Mouse (Mus musculus) limb, embryonic 12.5 days (tissue): Measurements from ENCODE around the gene 1700014D04Rik. TPM values are rescaled to one million over a fixed set of nuclear protein-coding genes. Genes with fewer than 3 reads are reported as not detected.

Source experiments
- ATAC-seq: fragments of 200-750 bp; cut with Nextera tagmentation; 2 replicates; pipeline ENCODE4 v1.8.0; 2017; ENCODE audit warnings: low read depth, moderate TSS enrichment; ENCODE audit not compliant: insufficient number of reproducible peaks, insufficient read depth, low FRiP score, low TSS enrichment
- H3K27ac ChIP-seq: fragments of 300-500 bp; sonication (generic); 2 replicates; pipeline ENCODE4 v1.5.1; 2016; ENCODE audit warnings: mild to moderate bottlenecking, moderate library complexity
- H3K27me3 ChIP-seq: fragments of 300-500 bp; sonication (generic); 2 replicates; pipeline ENCODE4 v1.6.1; 2016; ENCODE audit warnings: mild to moderate bottlenecking, moderate library complexity
- H3K36me3 ChIP-seq: fragments of 300-500 bp; sonication (generic); 2 replicates; pipeline ENCODE4 v1.6.1; 2016; ENCODE audit warnings: mild to moderate bottlenecking, moderate library complexity
- H3K4me1 ChIP-seq: fragments of 300-500 bp; sonication (generic); replicated peaks from 2 replicates; pipeline ENCODE4 v1.6.1; 2016
- H3K4me2 ChIP-seq: fragments of 300-500 bp; sonication (generic); 2 replicates; pipeline ENCODE4 v1.6.1; 2016; ENCODE audit warnings: mild to moderate bottlenecking, moderate library complexity
- H3K4me3 ChIP-seq: fragments of 300-500 bp; sonication (generic); replicated peaks from 2 replicates; pipeline ENCODE4 v1.5.1; 2016; ENCODE audit warnings: mild to moderate bottlenecking
- H3K9ac ChIP-seq: fragments of 300-500 bp; sonication (generic); replicated peaks from 2 replicates; pipeline ENCODE4 v1.6.1; 2016; ENCODE audit warnings: mild to moderate bottlenecking, moderate library complexity
- H3K9me3 ChIP-seq: fragments of 300-500 bp; sonication (generic); 2 replicates; pipeline ENCODE4 v1.6.1; 2016; ENCODE audit warnings: mild to moderate bottlenecking, moderate library complexity
- WGBS: fragments of 180-500 bp; shearing (Covaris S2); methylation state at CpG from one replicate; pipeline ENCODE4 v1.1.7; 2016; 5-methylcytosine and 5-hydroxymethylcytosine counted together
- polyA plus RNA-seq: library from polyadenylated mRNA; unstranded; fragments of >200 nt; fragmentation: Nextera tagmentation; extraction: Ambion mirVana; gene quantifications from 2 replicates; pipeline ENCODE4 v1.2.1, GENCODE M21; 2016

1700014D04Rik gene
- polyA plus RNA-seq, 1 experiment from 2014 or later = 0.46 TPM

GRCm38 (mm10) chr13:59768531-59768930 is 22.0 kb upstream of the 1700014D04Rik start:
- Histone ChIP-seq H3K4me2 (peak overlapping the region; percentile 71), H3K9me3 (no peaks in the 10 kb centered on the region), H3K27ac (0 out of 2 replicates have a peak overlapping the region, but pooled peaks have one; percentile 4), H3K36me3 (peaks cover 26% of the 10 kb centered on the region), H3K27me3 (no peaks in the 10 kb centered on the region), H3K4me3 (peak overlapping the region; percentile 88), H3K4me1 (peaks cover 40% of the 10 kb centered on the region), H3K9ac (peak overlapping the region; percentile 82)
- 35% methylated on average over 13 of the region's 13 CpGs for whole genome bisulfite sequencing
- ATAC-seq = no peak

GRCm38 (mm10) chr13:59766786-59767515 is 20.4 kb upstream of the 1700014D04Rik start:
- peaks cover 40% of the 10 kb centered on the region for H3K4me1 ChIP-seq
- 0 out of 2 replicates have a peak overlapping the region, but pooled peaks have one; percentile 24 for H3K27ac ChIP-seq
- H3K9me3 ChIP-seq = no peaks in the 10 kb centered on the region
- no peaks in the 10 kb centered on the region for H3K27me3 ChIP-seq
- H3K4me2 ChIP-seq = peak overlapping the region; percentile 71
- H3K4me3 ChIP-seq = no peak overlapping the region
- 68% methylated on average over 11 of the region's 11 CpGs for WGBS
- no peak overlapping the region for H3K9ac ChIP-seq
- peaks cover 26% of the 10 kb centered on the region for H3K36me3 ChIP-seq
- ATAC-seq = no peak

DNA sequence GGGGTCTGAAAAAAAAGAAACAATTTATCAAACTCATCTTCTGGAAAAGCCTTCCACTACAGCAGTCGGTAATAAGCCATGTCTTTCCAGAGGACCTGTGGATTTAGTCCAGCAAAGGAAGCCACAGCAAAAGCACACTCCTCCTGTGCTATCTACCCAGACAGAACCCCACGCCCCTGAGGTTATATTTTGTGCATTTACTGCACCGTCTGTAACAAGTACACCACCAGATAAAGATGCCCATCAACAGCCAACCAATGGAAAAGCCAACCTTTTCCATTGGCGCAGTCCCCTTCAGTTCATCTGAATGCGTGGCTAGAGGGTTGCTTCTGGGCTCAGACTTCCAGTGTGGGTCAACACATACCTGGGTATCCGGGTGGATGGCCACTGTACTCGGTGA is 16.2 kb upstream of the 1700014D04Rik start:
- H3K9ac ChIP-seq = no peak overlapping the region
- no peak for ATAC-seq
- no peaks in the 10 kb centered on the region for H3K9me3 ChIP-seq
- no peaks in the 10 kb centered on the region for H3K27me3 ChIP-seq
- H3K4me2 ChIP-seq = no peak overlapping the region
- no peak overlapping the region for H3K4me3 ChIP-seq
- H3K4me1 ChIP-seq = peaks cover 22% of the 10 kb centered on the region
- 92% methylated on average over 7 of the region's 7 CpGs for WGBS
- H3K27ac ChIP-seq = no peak overlapping the region
- peaks cover 63% of the 10 kb centered on the region for H3K36me3 ChIP-seq

GRCm38 (mm10) chr13:59756906-59757305 is 10.4 kb upstream of the 1700014D04Rik start:
- WGBS = 92% methylated on average over 7 of the region's 7 CpGs
- H3K27ac ChIP-seq = no peak overlapping the region

GRCm38 (mm10) chr13:59750310-59750709 is 3.8 kb upstream of the 1700014D04Rik start:
- WGBS = 18% methylated on average over 12 of the region's 12 CpGs
- no peak overlapping the region for H3K4me2 ChIP-seq

More at GRCm38 (mm10) chr13:59756906-59757305, 10.4 kb upstream of the 1700014D04Rik start:
- H3K9me3 ChIP-seq = no peaks in the 10 kb centered on the region
- no peak overlapping the region for H3K9ac ChIP-seq
- H3K4me3 ChIP-seq = no peak overlapping the region
- no peaks in the 10 kb centered on the region for H3K27me3 ChIP-seq
- no peak for ATAC-seq
- no peak overlapping the region for H3K4me2 ChIP-seq
- H3K36me3 ChIP-seq = peaks cover 64% of the 10 kb centered on the region
- H3K4me1 ChIP-seq = no peaks in the 10 kb centered on the region

DNA sequence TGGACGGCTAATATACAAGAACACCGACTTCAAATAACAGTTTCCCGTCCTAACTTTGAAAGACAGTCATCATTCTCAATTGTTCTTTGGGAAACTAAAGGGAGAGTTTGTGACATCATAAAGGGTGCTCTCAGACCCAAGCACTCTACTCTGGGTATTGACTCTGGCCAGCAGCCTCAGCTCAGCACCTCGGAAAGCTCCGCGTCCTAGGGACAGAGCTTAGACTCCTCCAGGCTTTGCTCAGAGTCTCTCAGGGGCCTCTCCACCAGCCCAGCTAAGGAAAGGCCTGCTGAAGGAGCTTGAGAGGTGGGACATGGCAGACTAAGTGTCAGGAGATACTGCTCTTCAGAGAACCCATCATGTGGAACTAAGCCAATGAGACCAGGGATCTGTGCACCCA is 388 bp downstream of the 1700014D04Rik start:
- no peak for ATAC-seq
- H3K4me3 ChIP-seq = no peak overlapping the region
- no peaks in the 10 kb centered on the region for H3K36me3 ChIP-seq
- no peak overlapping the region for H3K9ac ChIP-seq
- 75% methylated on average over 6 of the region's 6 CpGs for WGBS
- no peak overlapping the region for H3K27ac ChIP-seq
- peaks cover 4% of the 10 kb centered on the region for H3K4me1 ChIP-seq
- H3K9me3 ChIP-seq = no peaks in the 10 kb centered on the region
- no peaks in the 10 kb centered on the region for H3K27me3 ChIP-seq
- H3K4me2 ChIP-seq = no peak overlapping the region

More at GRCm38 (mm10) chr13:59750310-59750709, 3.8 kb upstream of the 1700014D04Rik start:
- Histone ChIP-seq H3K27me3 (no peaks in the 10 kb centered on the region), H3K27ac (no peak overlapping the region), H3K36me3 (peaks cover 9% of the 10 kb centered on the region), H3K9ac (no peak overlapping the region), H3K4me3 (no peak overlapping the region), H3K4me1 (peaks cover 4% of the 10 kb centered on the region), H3K9me3 (no peaks in the 10 kb centered on the region)
- ATAC-seq = no peak

DNA sequence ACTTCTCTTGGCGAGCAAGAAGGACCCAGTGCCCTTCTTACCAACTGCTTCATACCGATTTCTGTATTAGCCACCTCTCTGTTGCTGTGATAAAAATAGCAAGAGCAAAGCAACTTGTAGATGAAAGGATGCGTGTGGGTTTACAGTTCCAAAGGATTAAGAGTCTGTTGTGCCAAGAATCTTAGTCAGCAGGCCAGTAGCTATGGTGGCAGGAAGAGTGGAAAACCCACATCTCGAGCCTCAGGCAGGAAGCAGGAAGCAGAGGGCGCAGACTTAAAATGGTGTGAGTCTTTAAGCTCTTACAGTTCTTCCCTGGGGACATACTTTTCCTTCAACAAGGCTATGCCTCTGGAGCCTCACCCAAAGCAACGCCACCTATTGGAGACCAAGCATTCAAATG is 1.1 kb downstream of the 1700014D04Rik start:
- peaks cover 3% of the 10 kb centered on the region for H3K4me1 ChIP-seq
- H3K9ac ChIP-seq = no peak overlapping the region
- H3K27ac ChIP-seq = no peak overlapping the region
- H3K9me3 ChIP-seq = no peaks in the 10 kb centered on the region
- no peak overlapping the region for H3K4me2 ChIP-seq
- no peak for ATAC-seq
- no peaks in the 10 kb centered on the region for H3K27me3 ChIP-seq
- no peak overlapping the region for H3K4me3 ChIP-seq
- 83% methylated on average over 6 of the region's 6 CpGs for WGBS
- no peaks in the 10 kb centered on the region for H3K36me3 ChIP-seq

DNA sequence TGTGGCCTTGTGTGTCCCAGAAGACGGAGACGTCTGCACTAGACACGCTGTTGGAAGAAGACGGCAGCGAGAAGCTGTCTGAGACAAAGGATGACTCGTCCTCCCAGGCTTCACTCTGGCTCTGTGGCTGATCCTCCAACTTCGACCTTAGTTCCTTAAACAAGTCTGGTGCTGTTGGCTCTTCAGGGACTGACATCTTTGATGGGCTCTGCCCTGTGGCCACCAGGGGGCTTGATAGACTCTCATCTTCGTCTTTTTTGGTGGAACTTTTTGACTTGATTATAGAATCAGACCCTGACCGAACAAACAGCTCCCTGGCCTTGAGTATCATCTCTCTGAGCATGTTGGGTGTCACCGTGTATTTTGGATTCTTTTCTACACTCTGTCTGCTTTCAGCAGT is 4.9 kb downstream of the 1700014D04Rik start:
- Histone ChIP-seq H3K27ac (no peak overlapping the region), H3K9ac (no peak overlapping the region), H3K36me3 (no peaks in the 10 kb centered on the region), H3K4me1 (no peaks in the 10 kb centered on the region), H3K4me2 (no peak overlapping the region), H3K9me3 (no peaks in the 10 kb centered on the region), H3K4me3 (no peak overlapping the region), H3K27me3 (no peaks in the 10 kb centered on the region; the same call in 1 of the 2 replicates)
- ATAC-seq = no peak
- WGBS = 79% methylated on average over 10 of the region's 10 CpGs

DNA sequence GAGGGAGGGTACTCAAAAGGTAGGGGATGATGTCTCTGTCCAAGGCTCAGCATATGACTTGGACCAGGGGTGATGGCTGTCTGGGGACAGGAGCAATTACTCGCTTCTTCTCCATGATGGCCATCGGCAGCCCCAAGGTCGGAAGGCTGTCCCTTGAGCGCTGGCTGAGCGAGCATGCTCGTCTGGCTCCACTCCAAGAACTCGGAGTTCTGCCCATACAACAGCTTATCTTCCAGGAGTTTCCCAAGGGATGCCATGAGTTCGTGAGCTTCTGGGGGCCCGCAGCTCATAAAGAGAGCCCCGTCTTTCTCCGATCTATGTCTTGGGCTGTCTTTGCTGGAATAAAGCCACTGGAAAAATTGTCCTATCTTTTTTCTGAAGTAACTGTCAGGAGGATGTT is 5.5 kb downstream of the 1700014D04Rik start:
- Histone ChIP-seq H3K27ac (no peak overlapping the region), H3K9me3 (no peaks in the 10 kb centered on the region), H3K9ac (no peak overlapping the region), H3K4me3 (no peak overlapping the region), H3K4me2 (no peak overlapping the region), H3K27me3 (no peaks in the 10 kb centered on the region; the same call in 1 of the 2 replicates), H3K4me1 (no peaks in the 10 kb centered on the region), H3K36me3 (no peaks in the 10 kb centered on the region)
- ATAC-seq = no peak
- WGBS = 93% methylated on average over 11 of the region's 11 CpGs

- Histone ChIP-seq H3K4me3 (no peak overlapping the region), H3K27me3 (no peaks in the 10 kb centered on the region; the same call in 1 of the 2 replicates), H3K27ac (no peak overlapping the region), H3K4me2 (no peak overlapping the region), H3K9ac (no peak overlapping the region), H3K9me3 (no peaks in the 10 kb centered on the region), H3K36me3 (no peaks in the 10 kb centered on the region), H3K4me1 (no peaks in the 10 kb centered on the region)
- WGBS = 86% methylated on average over 4 of the region's 4 CpGs
- no peak for ATAC-seq
Measured at GRCm38 (mm10) chr13:59739397-59739796, 7.2 kb downstream of the 1700014D04Rik start.

DNA sequence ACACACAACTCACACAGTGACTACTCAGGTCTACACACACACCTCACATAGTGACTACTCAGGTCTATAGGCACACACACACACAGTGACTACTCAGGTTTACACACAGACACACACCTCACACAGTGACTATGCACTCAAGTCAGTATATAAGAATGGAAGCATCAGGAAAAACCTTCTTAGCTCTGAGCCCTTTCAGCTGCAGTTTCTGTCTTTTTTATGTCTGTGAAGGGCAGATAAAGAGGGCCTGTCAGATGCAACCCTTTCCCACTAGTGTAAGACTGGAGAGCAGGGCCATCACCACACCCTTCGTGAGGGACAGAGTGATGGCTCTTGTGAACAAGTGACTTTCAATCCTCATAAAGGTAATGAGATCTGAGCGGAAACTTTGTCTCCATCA is 8.1 kb downstream of the 1700014D04Rik start:
- Histone ChIP-seq H3K9me3 (no peaks in the 10 kb centered on the region), H3K4me2 (no peak overlapping the region), H3K9ac (no peak overlapping the region), H3K27me3 (no peaks in the 10 kb centered on the region; the same call in 1 of the 2 replicates), H3K27ac (no peak overlapping the region), H3K36me3 (no peaks in the 10 kb centered on the region), H3K4me1 (no peaks in the 10 kb centered on the region), H3K4me3 (no peak overlapping the region)
- no peak for ATAC-seq
- WGBS = 82% methylated on average over 2 of the region's 2 CpGs

DNA sequence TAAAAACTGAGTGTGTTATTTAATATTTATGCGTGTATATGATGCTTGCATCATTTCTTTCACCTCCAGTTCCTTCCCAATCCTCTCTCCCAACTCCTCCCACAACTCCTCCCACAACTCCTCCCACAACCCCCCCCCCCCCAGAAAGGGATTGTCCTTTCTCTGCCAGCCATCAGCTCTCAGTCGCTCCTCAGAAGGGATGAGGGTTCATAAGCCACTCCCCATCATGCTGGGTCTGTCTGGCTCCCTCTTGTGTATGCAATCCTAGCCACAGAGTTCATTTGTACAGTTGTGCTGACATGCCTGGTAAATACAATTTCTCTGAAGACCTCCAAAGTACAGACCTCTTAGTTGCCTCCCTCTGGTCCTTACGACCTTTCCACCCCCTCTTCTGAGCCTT is 11.4 kb downstream of the 1700014D04Rik start:
- no peak overlapping the region for H3K4me3 ChIP-seq
- H3K4me1 ChIP-seq = no peaks in the 10 kb centered on the region
- no peak overlapping the region for H3K9ac ChIP-seq
- peaks cover 3% of the 10 kb centered on the region; the same call in 1 of the 2 replicates for H3K27me3 ChIP-seq
- H3K27ac ChIP-seq = no peak overlapping the region
- no peaks in the 10 kb centered on the region for H3K36me3 ChIP-seq
- ATAC-seq = no peak
- 29% methylated on average over 3 of the region's 3 CpGs for WGBS
- no peak overlapping the region for H3K4me2 ChIP-seq
- H3K9me3 ChIP-seq = no peaks in the 10 kb centered on the region
